Mouse (Mus musculus) heart, adult 11 months (tissue): ENCODE data around the gene Gm9837.

Source experiments
- DNase-seq: peaks from one replicate; pipeline ENCODE4 v3.0.0; 2022

Gm9837 gene

GRCm38 (mm10) chr11:53452396-53452795, 17.9 kb downstream of the Gm9837 start:
- DNase-seq, result no peak

DNA sequence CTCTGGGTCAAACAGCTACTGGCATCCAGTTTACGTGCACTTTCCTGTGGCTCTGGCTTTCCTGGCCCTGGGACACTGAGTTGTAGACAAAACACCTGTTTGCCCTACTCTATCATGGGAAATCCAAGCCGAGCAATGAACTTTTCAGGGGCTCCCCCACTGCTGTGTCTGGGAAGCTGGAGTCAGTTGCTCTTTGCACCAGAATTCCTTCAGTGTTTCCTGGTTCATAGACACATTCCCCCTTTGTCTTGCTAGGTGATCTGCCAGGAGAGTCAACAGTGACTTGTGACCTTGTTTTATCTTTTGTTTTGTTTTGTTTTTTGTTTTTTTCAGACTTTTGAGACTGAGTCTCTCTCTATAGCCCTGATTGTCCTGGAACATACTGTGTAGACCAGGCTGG, 18.9 kb downstream of the Gm9837 start:
- DNase-seq, result no peak

DNA sequence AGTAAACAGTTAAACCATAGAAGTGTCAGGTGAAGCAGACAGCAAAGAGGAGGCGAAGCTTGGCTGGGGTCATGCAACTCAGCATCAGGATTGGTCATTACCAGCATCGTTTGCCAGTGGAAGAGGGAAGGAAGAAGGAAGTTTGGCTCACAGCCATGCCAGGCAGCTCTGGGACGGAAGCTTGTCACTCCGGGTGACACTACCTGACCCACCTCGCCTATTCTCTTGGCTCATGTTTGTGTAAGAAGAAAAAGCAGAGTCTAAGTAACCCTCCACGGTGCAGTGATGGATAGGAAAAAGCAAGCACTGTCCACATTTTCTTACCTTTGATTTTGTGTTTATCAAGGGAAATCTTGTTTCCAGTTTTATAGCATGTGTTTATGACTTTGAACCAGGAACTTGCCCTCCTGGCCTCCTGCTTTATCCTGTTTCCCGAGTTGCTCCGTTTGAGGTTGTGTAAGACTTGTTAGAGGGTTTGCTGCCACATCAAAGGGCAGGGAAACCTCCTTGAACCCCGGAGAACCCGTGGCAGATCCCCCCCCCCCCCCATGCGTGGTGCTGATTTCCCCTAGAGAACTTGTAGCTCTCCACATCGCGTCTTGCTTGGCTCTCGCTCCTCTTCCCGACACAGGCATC, 20.1 kb downstream of the Gm9837 start:
- DNase-seq, result no peak

GRCm38 (mm10) chr11:53448529-53448928, 21.8 kb downstream of the Gm9837 start:
- peak; percentile 95 for DNase-seq

- no peak for DNase-seq
Measured at GRCm38 (mm10) chr11:53447996-53448395, 22.3 kb downstream of the Gm9837 start.

- DNase-seq, result no peak
Measured at GRCm38 (mm10) chr11:53446183-53446582, 24.1 kb downstream of the Gm9837 start.

DNA sequence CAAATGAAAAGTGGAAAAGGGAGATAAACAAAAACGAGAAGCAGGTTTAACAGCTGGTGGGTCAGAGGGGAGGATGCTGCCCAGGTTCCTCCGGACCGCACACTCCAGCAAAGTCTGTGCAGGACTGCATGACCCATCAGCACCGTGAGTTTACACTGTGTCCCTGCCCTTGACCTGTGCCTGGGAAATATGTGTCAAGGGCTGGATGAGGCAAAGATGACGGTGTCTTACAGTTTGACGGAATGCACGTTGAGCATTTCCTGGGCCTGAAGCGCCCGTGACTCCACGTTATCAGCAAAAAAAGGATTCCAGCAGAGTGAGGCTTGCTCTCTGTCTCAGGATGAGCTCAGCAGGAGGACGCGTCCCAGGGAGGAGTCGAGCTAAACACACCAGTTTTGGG, 24.7 kb downstream of the Gm9837 start:
- DNase-seq, result peak; percentile 83

DNA sequence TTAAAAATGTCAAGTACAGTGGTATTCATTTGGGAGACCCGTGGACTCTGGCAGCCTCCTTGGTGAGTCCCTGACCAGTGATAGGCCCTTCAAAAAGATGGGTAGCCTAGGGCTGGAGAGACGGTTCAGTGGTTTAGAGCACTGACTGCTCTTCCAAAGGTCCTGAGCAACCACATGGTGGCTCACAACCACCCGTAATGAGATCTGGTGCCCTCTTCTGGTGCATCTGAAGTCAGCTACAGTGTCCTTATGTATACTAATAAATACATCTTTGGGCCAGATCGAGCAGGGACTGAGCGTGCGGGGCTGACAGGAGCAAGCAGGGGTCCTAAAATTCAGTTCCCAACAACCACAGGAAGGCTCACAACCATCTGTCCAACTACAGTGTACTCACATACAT, 26.4 kb downstream of the Gm9837 start:
- DNase-seq, result no peak

DNA sequence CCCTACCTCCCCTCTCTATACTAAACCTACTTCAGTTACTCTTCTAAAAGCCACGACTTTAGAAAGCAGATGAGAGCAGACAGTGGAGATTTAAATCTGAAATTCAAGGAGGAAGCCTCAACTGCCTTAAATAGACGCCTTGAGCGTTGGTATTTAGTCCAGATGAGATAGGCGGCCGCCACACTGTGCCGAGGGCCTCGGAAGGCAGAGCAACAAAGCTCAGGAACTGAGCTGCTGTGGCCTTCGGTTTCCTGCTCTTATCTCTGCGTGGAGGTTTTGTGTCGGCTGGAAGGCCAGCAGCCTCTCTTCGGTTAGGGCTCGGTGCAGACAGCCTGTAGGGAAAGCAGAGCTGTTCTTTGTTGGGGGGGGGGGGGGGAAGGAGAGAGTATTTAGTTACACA, 28.4 kb downstream of the Gm9837 start:
- DNase-seq, result no peak

DNA sequence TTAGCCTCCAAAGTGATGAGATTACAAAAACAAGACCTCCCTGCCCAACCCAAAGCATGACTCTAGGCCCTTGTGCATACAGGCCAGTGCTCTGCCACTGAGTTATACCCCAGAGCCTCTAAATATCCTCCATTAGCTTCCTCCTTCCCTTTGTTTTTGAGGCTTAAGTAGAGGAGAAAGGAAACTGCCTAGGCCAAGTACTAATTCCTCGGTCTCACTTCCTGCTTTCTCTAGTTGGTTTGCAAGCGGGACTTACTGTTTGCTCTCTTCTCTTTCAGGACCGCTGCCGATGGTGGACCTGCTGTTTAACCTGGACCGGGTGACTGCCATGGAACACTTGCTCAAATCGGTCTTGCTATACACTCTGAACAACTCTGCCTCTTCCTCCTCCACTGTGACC, 33.9 kb downstream of the Gm9837 start:
- no peak for DNase-seq

- no peak for DNase-seq
Measured at GRCm38 (mm10) chr11:53435504-53435903, 34.8 kb downstream of the Gm9837 start.

DNA sequence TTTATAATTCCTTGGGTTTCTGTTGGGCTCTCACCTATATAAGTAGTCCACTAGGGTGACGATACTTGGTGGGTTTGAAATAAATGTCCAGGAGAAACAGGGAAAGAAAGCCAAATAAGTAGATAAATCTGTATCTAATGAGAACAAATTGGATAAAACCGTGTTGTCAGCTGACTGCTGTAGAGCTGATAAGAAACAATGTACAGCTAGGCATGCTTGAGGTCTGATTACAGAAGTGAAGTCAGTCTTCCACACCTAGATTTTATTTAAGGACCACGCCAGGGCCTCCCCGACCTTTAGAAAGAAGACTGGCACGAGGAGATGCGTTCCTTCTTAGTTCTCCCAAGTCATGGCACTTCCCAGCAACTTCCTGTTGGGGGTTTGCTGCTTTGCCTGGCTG, 37.2 kb downstream of the Gm9837 start:
- DNase-seq, result no peak

DNA sequence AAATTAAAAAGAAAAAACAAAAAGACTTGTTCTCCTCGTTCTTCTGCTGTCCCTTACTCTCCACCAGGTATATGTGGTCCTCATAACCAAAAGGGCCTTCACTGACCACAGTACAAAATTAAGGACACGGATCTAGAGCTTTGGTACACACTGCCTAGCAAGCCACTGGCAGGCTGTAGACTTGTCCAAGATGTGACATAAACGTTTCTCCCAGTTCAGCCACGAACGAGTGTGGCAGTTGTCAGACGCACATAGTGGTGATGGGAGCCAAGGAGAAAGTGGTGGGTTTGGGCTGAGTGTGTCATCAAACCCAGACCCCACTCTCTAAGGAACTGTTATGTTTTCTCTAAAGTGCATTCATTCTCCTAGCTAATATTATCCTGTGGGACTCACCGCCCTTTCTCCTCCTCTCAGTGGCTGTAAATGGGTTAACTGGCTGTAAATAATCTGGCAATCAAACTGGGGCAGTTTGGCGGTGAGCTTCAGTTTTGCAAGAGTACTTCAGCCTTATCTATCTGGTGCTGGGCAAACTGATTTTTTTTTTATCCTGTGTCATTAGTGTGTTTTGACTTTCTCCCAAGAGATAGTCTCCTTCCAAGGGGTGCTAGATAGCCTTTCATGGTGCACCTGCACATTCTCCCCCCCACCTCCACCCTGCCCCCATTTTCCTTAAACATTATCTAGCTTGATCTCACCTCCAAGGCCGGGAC, 38.8 kb downstream of the Gm9837 start:
- DNase-seq, result peak; percentile 72

- DNase-seq, result peak; percentile 100
Measured at GRCm38 (mm10) chr11:53430670-53431346, 39.5 kb downstream of the Gm9837 start, which contains the start of the genes Uqcrq and Gdf9. Gene Uqcrq (minus strand): TSS chr11:53430831. Gene Gdf9 (plus strand): TSS chr11:53431023.

DNA sequence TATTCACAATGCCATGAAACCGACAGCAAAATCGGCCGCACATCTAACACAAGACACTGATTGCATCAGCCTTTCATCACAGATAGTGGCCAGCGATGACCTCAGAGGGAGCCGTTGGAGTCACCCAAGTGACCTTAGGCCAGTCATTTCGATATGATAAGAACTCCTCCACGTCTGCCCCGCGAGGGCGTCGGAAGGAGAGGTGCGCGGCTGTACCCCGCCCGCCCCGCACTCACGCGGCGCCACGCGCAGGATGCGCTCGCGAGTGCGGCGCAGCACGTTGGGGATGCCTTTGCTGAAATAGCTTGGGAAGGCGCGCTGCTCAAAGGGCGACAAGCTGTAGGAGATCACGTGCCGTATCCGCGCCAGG, 40.0 kb downstream of the Gm9837 start:
- DNase-seq, result no peak

DNA sequence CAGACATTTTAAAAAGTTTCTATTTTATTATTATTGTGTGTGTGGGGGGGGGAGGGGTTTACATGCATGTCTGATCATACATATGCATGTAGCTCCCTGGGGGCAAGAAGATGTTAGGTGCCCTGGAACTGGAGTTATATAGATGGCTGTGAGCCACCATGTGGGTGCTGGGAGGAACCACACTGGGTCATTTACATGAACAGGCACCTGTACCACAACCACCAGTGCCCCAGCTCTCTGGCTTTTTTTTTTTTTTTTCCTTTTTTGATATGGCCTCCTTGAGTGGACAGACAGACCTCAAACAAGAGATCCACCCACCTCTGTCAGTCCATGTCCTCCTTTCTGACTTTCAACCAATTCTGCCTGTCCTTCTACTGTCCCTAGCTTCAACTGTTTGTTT, 41.1 kb downstream of the Gm9837 start:
- DNase-seq, result peak; percentile 79

DNA sequence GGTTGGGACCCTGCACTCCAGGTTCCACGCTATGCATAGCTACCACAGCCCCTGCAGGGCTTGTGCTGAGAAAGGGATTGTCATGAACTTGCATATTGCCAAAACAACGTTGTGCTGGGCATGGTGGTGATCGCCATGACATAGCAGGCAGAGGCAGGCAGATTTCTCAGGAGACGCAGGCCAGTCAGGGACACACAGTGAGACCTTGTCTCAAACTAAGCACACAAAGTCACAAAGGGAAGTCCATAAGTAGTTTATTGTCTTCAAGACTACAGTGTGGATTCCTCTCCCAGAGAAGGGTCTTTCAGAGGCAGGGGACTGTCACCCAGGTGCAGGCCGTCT, 41.6 kb downstream of the Gm9837 start:
- DNase-seq, result peak; percentile 83

DNA sequence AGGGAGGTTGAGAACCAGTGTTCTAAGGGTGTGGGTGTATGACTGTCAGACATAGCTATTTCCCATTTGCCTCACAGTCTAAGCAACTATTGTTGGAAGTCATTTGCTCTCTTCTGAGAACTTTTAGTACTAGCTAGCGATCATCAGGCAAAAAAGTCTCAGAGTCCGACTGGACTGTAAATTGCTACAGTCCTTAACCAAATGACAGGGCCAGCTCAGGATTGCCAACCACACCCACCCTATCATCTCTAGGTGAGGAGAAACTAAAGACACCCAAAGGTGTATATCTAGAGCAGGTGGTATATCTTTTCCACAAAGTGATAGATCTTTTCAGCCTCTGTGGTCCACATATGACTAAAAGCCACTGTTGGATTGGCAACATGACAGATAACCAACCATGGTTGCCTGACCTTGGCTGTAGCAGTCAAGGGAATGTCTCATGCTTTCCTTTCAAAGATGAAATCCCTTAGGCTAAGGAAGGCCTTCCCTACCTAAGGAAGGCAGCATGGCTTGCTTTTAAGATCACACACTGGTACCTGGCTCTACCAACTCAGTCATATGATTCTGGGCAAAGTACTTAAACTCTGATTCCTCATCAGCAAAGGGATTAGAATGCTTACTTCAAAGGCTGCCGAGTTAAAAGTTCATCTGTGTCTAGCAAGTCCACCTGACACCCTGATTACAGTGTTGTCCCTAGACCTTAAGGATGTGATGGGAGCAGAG, 42.1 kb downstream of the Gm9837 start:
- peak; percentile 79 for DNase-seq

DNA sequence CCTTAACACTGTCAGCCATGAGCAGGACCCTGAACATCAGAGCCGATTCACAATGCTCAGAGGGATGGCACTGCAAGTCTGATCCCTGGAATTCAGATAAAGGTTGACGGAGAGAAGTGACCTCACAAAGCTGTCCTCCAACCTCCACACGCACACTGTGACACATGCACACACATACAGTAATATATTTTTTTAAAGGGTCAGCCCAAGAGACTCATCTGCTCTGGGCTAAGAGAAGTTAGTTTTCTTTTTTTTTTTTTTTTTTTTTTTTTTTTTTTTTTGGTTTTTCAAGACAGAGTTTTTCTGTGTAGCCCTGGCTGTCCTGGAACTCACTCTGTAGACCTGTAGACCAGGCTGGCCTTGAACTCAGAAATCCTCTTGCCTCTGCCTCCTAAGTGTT, 43.4 kb downstream of the Gm9837 start:
- DNase-seq, result peak; percentile 42

- DNase-seq, result peak; percentile 84
Measured at GRCm38 (mm10) chr11:53425711-53426255, 44.5 kb downstream of the Gm9837 start.

- peak; percentile 82 for DNase-seq
Measured at GRCm38 (mm10) chr11:53425251-53425650, 45.0 kb downstream of the Gm9837 start.

GRCm38 (mm10) chr11:53424826-53425225, 45.5 kb downstream of the Gm9837 start:
- peak; percentile 57 for DNase-seq

DNA sequence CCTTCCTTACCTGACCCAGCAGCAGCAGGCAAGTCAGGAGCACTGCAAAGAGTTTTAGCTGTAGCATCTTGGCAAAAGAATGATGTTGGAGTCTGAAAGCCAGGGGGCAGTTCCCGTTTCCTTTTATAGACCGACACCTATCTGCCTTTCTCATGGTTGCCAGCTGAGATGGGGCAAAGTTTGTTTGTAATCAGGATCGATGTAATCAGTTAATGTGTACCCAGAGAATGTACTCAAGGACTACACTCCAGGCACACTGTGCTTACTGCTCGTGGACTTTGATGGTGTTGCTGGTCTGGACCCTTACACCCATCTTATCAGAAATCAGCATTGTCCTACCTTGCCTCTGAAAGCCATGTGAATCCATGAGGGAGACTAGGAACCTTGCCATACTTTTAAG, 47.2 kb downstream of the Gm9837 start, which contains the start of gene Leap2:
Leap2 (minus strand) TSS at position 135 of the 400 bp plus-strand sequence.
- DNase-seq, result peak; percentile 80
